Mouse (Mus musculus): ENCODE results near the gene Map1a. TPM values are rescaled to one million over a fixed set of nuclear protein-coding genes. Genes with fewer than 3 reads are reported as not detected.

Map1a gene
- total RNA-seq (2014; fragmentation: Nextera tagmentation) (0.10 TPM in 1 of 2 replicates, not detected in the other), total RNA-seq (2017) (not detected in 2 replicates)

- ATAC-seq (replicated peaks; ENCODE audit: low FRiP score, low TSS enrichment, poor library complexity, severe bottlenecking), result peak; percentile 96
These were observed at the start of gene Map1a for GRCm38 (mm10) chr2:121288901-121289729. Gene Map1a, plus strand, starts transcription at chr2:121289600.

GRCm38 (mm10) chr2:121244099-121244498 lies 45.3 kb upstream of the Map1a start:
- ATAC-seq (replicated peaks; ENCODE audit: low FRiP score, low TSS enrichment, poor library complexity, severe bottlenecking), result no peak

GRCm38 (mm10) chr2:121249758-121250157 lies 39.6 kb upstream of the Map1a start:
- no peak for ATAC-seq (replicated peaks; ENCODE audit: low FRiP score, low TSS enrichment, poor library complexity, severe bottlenecking)

- ATAC-seq (replicated peaks; ENCODE audit: low FRiP score, low TSS enrichment, poor library complexity, severe bottlenecking), result no peak
These were observed 21.0 kb upstream of the Map1a start for GRCm38 (mm10) chr2:121268446-121268845.

- ATAC-seq (replicated peaks; ENCODE audit: low FRiP score, low TSS enrichment, poor library complexity, severe bottlenecking), result no peak
These were observed 18.7 kb upstream of the Map1a start for GRCm38 (mm10) chr2:121270521-121271235.

- ATAC-seq (replicated peaks; ENCODE audit: low FRiP score, low TSS enrichment, poor library complexity, severe bottlenecking), result peak; percentile 100
These were observed 18.0 kb upstream of the Map1a start, which contains the start of gene Trp53bp1 for GRCm38 (mm10) chr2:121271236-121271927. Gene Trp53bp1, minus strand, starts transcription at chr2:121271407.

GRCm38 (mm10) chr2:121271928-121272516 lies 17.4 kb upstream of the Map1a start:
- no peak for ATAC-seq (replicated peaks; ENCODE audit: low FRiP score, low TSS enrichment, poor library complexity, severe bottlenecking)

- ATAC-seq (replicated peaks; ENCODE audit: low FRiP score, low TSS enrichment, poor library complexity, severe bottlenecking), result no peak
These were observed 1.6 kb upstream of the Map1a start for GRCm38 (mm10) chr2:121287850-121288249.

GRCm38 (mm10) chr2:121289730-121290540 lies 535 bp downstream of the Map1a start:
- ATAC-seq (replicated peaks; ENCODE audit: low FRiP score, low TSS enrichment, poor library complexity, severe bottlenecking), result no peak

- no peak for ATAC-seq (replicated peaks; ENCODE audit: low FRiP score, low TSS enrichment, poor library complexity, severe bottlenecking)
These were observed 3.1 kb downstream of the Map1a start for GRCm38 (mm10) chr2:121292316-121293013.

GRCm38 (mm10) chr2:121294182-121294581 lies 4.8 kb downstream of the Map1a start:
- no peak for ATAC-seq (replicated peaks; ENCODE audit: low FRiP score, low TSS enrichment, poor library complexity, severe bottlenecking)

GRCm38 (mm10) chr2:121294753-121295607 lies 5.6 kb downstream of the Map1a start:
- ATAC-seq (replicated peaks; ENCODE audit: low FRiP score, low TSS enrichment, poor library complexity, severe bottlenecking), result no peak

GRCm38 (mm10) chr2:121295608-121296571 lies 6.5 kb downstream of the Map1a start:
- no peak for ATAC-seq (replicated peaks; ENCODE audit: low FRiP score, low TSS enrichment, poor library complexity, severe bottlenecking)

- ATAC-seq (replicated peaks; ENCODE audit: low FRiP score, low TSS enrichment, poor library complexity, severe bottlenecking), result no peak
These were observed 7.4 kb downstream of the Map1a start for GRCm38 (mm10) chr2:121296754-121297231.

- no peak for ATAC-seq (replicated peaks; ENCODE audit: low FRiP score, low TSS enrichment, poor library complexity, severe bottlenecking)
These were observed 8.3 kb downstream of the Map1a start for GRCm38 (mm10) chr2:121297701-121298100.

GRCm38 (mm10) chr2:121298131-121298530 lies 8.7 kb downstream of the Map1a start:
- no peak for ATAC-seq (replicated peaks; ENCODE audit: low FRiP score, low TSS enrichment, poor library complexity, severe bottlenecking)

All from megakaryocyte-erythroid progenitor cell, adult 5-6 weeks (primary cell).